Comparison of ENCODE assay signal across 15 mouse cellular contexts in the genomic region with DNA sequence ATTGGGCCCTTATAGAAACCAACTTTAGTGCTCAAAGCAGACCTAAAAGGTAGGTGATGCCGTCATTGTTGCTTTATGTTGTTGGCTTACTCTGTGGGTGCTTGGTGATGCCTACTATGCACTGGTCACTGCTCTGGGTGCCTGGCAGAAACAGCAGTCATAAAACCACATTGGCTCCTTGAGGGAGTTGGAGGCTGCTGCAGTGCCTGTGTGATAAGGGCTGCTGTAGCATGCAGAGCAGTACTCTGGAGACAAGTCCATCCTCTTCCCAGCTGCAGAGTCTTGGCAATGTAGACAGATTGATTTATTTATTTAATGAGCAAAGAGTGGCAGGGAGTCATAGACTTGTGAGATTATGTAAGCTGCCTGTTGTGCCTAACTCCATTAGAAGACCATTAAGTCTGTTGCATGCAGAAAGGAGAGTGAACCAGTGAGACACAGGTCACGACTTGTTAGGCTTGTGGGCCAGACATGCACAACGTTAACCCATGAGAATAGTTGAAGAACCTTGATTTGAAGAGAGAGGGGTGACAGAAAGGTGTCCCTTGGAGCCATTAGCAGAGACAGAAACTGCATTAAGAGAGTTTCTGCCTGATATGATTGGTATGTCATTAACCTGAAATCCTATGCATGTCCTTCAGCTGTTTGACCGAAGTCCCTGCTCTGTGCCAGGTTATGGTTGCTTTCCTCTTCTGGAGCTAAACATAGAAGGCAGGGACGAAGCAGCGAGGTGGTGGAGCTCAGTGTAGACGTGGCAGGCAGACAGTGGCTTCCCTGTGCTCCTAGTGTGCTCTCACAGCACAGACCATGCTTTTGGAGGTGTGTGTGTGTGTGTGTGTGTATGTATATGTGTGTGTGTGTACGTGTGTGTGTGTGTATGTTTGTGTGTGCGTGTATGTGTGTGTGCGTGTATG.
DNase-seq lines count a peak whose midpoint lies in the region; ATAC-seq and TF ChIP-seq lines count a peak whose summit lies in the region.
"Had no signal": no experiment of that assay in that cellular context is flagged by ENCODE, and none has a peak within 500 bp of the region (broad histone marks: within the 10 kb centered on the region; RNA-seq: fewer than 3 reads in every experiment).

No protein-coding gene starts in this region.

- DNase-seq in heart, embryonic 10.5 days (ENCODE audit: low spot score): no peak
- DNase-seq in heart, postnatal 14 days: no peak
- DNase-seq in Muller cell, postnatal 12 days (ENCODE audit: inconsistent ontology term): peak; percentile 9
- DNase-seq in liver, embryonic 13.5 days: no peak
- DNase-seq in left cerebral cortex, adult 18-20 months (ENCODE audit: low spot score in 2 of 2): no peak
- DNase-seq in midbrain, embryonic 10.5 days (ENCODE audit: low spot score): no peak
- DNase-seq: adrenal gland, adult 2 months; B cell, adult 2 months; cerebellum, adult 18-20 months; right cerebral cortex, postnatal 4 days had no signal

- WGBS in heart, embryonic 10.5 days: 70% methylated on average over 10 of the region's 10 CpGs
- WGBS in intestine, embryonic 15.5 days: 84% methylated on average over 9 of the region's 10 CpGs
- 75% methylated on average over 10 of the region's 10 CpGs for WGBS in intestine, postnatal 0 days
- WGBS in liver, embryonic 13.5 days (ENCODE audit: insufficient replicate concordance): 82% methylated on average over 10 of the region's 10 CpGs
- 89% methylated on average over 10 of the region's 10 CpGs for WGBS in midbrain, embryonic 10.5 days

- peak overlapping the region; percentile 72 for H3K27ac ChIP-seq in heart, embryonic 10.5 days
- no peak overlapping the region for H3K27ac ChIP-seq in intestine, embryonic 15.5 days
- H3K27ac ChIP-seq in intestine, postnatal 0 days (ENCODE audit: low read depth, low read length): no peak overlapping the region
- peak overlapping the region; percentile 64 for H3K27ac ChIP-seq in liver, embryonic 13.5 days
- no peak overlapping the region for H3K27ac ChIP-seq in midbrain, embryonic 10.5 days (replicated peaks)
- H3K27ac ChIP-seq: embryonic facial prominence, embryonic 12.5 days; kidney, postnatal 0 days; limb, embryonic 15.5 days had no signal

- ATAC-seq in intestine, embryonic 15.5 days: 0 out of 2 replicates have a peak, but pooled peaks have one; percentile 21
- no peak for ATAC-seq in intestine, postnatal 0 days
- ATAC-seq in liver, embryonic 13.5 days (ENCODE audit: low read depth): peak; percentile 37; the same call in 1 of the 2 replicates

- intact Hi-C loops in heart, postnatal 14 days (cut with DNase I): no loop called here

- H3K4me2 ChIP-seq in intestine, embryonic 15.5 days (replicated peaks): no peak overlapping the region
- H3K4me2 ChIP-seq in intestine, postnatal 0 days (replicated peaks; ENCODE audit: low read depth): no peak overlapping the region
- no peak overlapping the region for H3K4me2 ChIP-seq in liver, embryonic 13.5 days
- H3K4me2 ChIP-seq: embryonic facial prominence, embryonic 12.5 days; limb, embryonic 15.5 days had no signal

- no peak overlapping the region for H3K4me3 ChIP-seq in heart, embryonic 10.5 days
- H3K4me3 ChIP-seq in intestine, embryonic 15.5 days (replicated peaks): no peak overlapping the region
- no peak overlapping the region for H3K4me3 ChIP-seq in intestine, postnatal 0 days (ENCODE audit: low read depth, low read length)
- no peak overlapping the region for H3K4me3 ChIP-seq in liver, embryonic 13.5 days (replicated peaks)
- H3K4me3 ChIP-seq in midbrain, embryonic 10.5 days: no peak overlapping the region
- H3K4me3 ChIP-seq: embryonic facial prominence, embryonic 12.5 days; limb, embryonic 15.5 days had no signal

- peaks cover 22% of the 10 kb centered on the region for H3K4me1 ChIP-seq in heart, embryonic 10.5 days
- H3K4me1 ChIP-seq in intestine, embryonic 15.5 days (replicated peaks): no peaks in the 10 kb centered on the region
- H3K4me1 ChIP-seq in intestine, postnatal 0 days (replicated peaks; ENCODE audit: control insufficient read depth, insufficient read depth, low read length): no peaks in the 10 kb centered on the region
- H3K4me1 ChIP-seq in liver, embryonic 13.5 days (replicated peaks): peaks cover 70% of the 10 kb centered on the region
- peaks cover 9% of the 10 kb centered on the region; the same call in 1 of the 2 replicates for H3K4me1 ChIP-seq in midbrain, embryonic 10.5 days
- H3K4me1 ChIP-seq: embryonic facial prominence, embryonic 12.5 days; limb, embryonic 15.5 days had no signal

- TF ChIP-seq CTCF in intestine, postnatal 0 days (IDR thresholded peaks at IDR 0.05; ENCODE audit: low read depth): no peak

- no peaks in the 10 kb centered on the region for H3K27me3 ChIP-seq in heart, embryonic 10.5 days (ENCODE audit: insufficient read depth, poor library complexity, severe bottlenecking)
- no peaks in the 10 kb centered on the region for H3K27me3 ChIP-seq in intestine, embryonic 15.5 days (replicated peaks)
- no peaks in the 10 kb centered on the region for H3K27me3 ChIP-seq in intestine, postnatal 0 days (replicated peaks; ENCODE audit: control insufficient read depth, insufficient read depth, low read length)
- H3K27me3 ChIP-seq in liver, embryonic 13.5 days: no peaks in the 10 kb centered on the region
- H3K27me3 ChIP-seq in midbrain, embryonic 10.5 days (ENCODE audit: low read depth, poor library complexity, severe bottlenecking): no peaks in the 10 kb centered on the region
- H3K27me3 ChIP-seq: embryonic facial prominence, embryonic 12.5 days; limb, embryonic 15.5 days had no signal

- H3K9me3 ChIP-seq in heart, embryonic 10.5 days: no peaks in the 10 kb centered on the region
- H3K9me3 ChIP-seq in intestine, embryonic 15.5 days: no peaks in the 10 kb centered on the region
- H3K9me3 ChIP-seq in intestine, postnatal 0 days (ENCODE audit: control insufficient read depth): no peaks in the 10 kb centered on the region
- H3K9me3 ChIP-seq in liver, embryonic 13.5 days (replicated peaks): no peaks in the 10 kb centered on the region
- no peaks in the 10 kb centered on the region for H3K9me3 ChIP-seq in midbrain, embryonic 10.5 days (replicated peaks)
- H3K9me3 ChIP-seq: embryonic facial prominence, embryonic 12.5 days; limb, embryonic 15.5 days had no signal

- H3K36me3 ChIP-seq in heart, embryonic 10.5 days: no peaks in the 10 kb centered on the region
- H3K36me3 ChIP-seq in intestine, embryonic 15.5 days: no peaks in the 10 kb centered on the region
- H3K36me3 ChIP-seq in intestine, postnatal 0 days (ENCODE audit: control insufficient read depth, insufficient read depth): no peaks in the 10 kb centered on the region
- H3K36me3 ChIP-seq in liver, embryonic 13.5 days: no peaks in the 10 kb centered on the region; the same call in 1 of the 2 replicates
- no peaks in the 10 kb centered on the region for H3K36me3 ChIP-seq in midbrain, embryonic 10.5 days
- H3K36me3 ChIP-seq: embryonic facial prominence, embryonic 12.5 days had no signal

- H3K9ac ChIP-seq in intestine, embryonic 15.5 days: no peak overlapping the region
- H3K9ac ChIP-seq in intestine, postnatal 0 days (ENCODE audit: low read depth, low read length): no peak overlapping the region
- H3K9ac ChIP-seq in liver, embryonic 13.5 days: no peak overlapping the region; the same call in 1 of the 2 replicates
- H3K9ac ChIP-seq: embryonic facial prominence, embryonic 12.5 days; limb, embryonic 15.5 days had no signal

Comparison
In these comparisons a context has a peak if more than half of its experiments do, and no peak if none do; other contexts are left out.
1. H3K27ac ChIP-seq: peak in heart, embryonic 10.5 days (single experiment) and liver, embryonic 13.5 days (single experiment); none in intestine, embryonic 15.5 days (single experiment), intestine, postnatal 0 days (single experiment) and midbrain, embryonic 10.5 days (single experiment).